Mouse (Mus musculus): Measurements from ENCODE around the gene Stx6.

DNA sequence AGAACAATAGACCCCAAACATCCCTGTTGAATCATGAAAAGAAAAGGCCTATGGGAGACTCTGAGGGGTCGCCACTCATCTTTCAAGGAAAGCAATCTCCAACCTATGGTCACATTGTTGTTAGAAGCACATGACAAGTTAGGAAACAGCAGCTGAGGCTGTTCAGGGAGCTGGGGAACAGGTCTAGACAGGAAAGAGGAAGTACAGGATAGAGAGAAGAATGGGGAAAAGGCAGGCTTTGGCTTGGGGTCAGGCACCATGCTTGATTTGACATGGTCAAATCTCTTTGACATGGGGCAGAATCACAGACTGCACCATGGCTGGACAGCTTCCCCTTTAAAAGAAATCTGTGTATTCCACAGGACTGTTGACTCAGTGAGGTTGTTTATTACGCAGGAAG lies 11.3 kb upstream of the Stx6 start:
- no peak for TF ChIP-seq CTCF (IDR thresholded peaks at IDR 0.05; ENCODE audit: control insufficient read depth, insufficient read depth, insufficient replicate concordance, low read depth, low read length)
- no peak for TF ChIP-seq POLR2A (IDR thresholded peaks at IDR 0.05; ENCODE audit: control insufficient read depth, low read depth, low read length)
